Mouse (Mus musculus) forelimb bud, embryonic 11.5 days (tissue): Measurements from ENCODE around the gene Xylt1.
A peak's percentile ranks its signal among the peaks of the same experiment; 100 is the strongest.

Experiments used
- DNase-seq: peaks from one replicate; pipeline ENCODE4 v3.0.0-alpha.2; 2012; ENCODE audit warnings: low read depth, low spot score

Xylt1 gene

GRCm38 (mm10) chr7:117394380-117394779 is 13.6 kb downstream of the Xylt1 start:
- no peak for DNase-seq

- DNase-seq: no peak
These were observed 14.7 kb downstream of the Xylt1 start for GRCm38 (mm10) chr7:117395511-117395910.

DNA sequence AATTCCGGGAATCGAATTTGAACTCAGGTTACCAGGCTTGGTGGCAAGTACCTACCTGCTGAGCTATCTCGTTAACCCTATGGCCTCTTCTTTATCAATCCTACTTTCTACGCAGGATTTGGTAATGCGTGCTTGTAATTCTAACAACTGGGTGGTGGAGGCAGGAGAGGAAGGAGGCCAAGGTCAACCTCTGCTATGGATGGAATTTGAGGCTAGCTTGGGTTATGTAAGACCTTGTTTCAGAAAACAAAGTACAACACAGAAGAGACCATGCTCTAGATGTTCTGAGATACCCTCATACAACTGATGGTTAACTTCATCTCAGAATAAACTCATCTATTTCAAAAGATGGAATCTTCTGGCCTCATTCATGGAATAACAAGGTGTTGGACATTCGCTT is 17.1 kb downstream of the Xylt1 start:
- no peak for DNase-seq

- no peak for DNase-seq
These were observed 19.2 kb downstream of the Xylt1 start for GRCm38 (mm10) chr7:117399971-117400370.

DNA sequence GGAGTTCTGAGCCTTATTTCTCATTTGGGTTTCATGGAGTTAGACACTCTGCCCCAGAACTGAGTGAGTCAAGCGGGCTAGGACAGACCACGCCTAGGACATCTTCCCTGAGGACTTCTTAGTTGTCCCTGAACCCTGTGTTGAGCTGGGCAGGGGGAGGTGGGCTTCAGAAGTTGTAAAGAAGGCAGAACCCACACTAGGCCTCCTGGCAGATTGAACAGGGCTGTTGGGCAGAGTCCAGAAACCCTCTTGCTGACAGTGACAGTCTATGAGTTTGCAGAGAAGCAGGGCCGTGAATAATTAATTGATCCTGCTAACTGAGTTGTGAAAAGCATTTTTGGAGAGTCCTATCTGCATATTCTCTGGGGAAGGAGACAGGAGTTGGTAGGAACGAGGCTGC is 20.8 kb downstream of the Xylt1 start:
- DNase-seq: no peak

DNA sequence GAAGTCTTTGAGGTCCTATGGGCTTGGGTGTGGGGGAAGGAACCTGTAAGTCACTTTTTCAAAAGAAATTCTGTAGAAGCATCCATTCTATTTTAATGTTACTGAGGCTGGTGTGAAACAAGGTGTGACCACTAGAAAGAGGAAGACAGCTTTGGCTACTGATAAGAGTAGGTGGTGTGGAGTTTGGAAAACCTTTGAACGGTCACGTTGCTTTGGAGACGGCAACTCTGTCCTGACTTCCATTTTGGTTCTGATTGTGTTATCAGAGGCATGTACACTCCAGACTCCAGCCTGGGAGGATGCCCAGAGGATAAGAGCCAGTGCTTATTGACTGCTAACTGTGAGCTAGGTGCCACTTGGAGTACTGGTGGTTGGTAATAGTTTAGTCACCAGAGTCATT is 25.6 kb downstream of the Xylt1 start:
- no peak for DNase-seq

DNA sequence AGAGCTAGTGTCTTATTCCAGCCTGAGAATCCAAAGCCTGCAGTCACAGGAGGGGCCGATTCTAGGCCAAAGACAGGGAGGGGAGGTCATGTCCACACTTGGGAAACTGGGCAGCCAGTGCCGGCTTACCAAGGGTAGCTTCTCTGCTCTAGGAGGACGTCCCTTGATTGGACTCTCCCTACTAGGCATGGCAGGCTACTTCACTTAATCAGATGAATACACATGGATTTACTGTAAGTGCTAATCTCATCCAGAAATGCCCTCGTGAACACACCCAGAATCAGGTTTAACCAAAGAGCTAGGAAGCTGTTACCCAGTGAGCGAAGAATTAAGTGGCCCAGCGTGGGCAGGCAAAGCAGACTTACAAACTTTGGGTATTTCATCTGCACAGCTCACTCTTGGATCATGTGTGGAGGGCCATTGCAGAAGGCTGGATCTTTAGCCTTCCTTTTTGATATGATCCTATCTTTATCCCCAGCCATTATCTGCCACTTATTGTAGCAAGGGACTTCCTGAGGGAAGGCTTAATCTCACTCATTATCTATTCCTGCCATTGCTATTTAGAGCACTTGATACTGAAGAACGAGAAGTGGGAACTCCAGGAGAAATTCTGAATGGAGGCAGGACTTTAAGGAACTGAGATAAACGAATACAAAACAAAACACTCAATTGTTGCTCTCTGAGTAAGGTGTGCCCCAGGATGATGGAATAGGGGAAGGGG is 28.6 kb downstream of the Xylt1 start:
- DNase-seq: no peak

DNA sequence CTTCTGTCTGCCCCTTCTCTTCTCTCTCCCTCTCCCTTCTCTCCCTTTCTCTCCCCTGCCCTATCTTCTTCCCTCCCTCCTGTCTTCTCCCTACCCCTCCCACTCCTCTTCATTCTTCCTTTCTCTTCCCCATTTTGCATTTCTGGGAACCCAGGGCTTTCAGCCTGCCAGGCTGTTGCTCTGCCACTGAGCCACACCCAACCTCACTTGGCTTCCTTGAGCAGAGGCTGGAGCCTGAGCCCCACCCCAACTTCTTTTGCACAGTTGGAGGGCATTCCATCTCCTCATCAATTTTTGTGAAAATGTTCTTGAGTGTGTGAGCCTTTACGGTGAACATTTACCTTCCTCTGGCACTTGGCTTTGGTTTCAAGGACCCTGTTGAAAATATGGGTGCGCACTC is 31.1 kb downstream of the Xylt1 start:
- no peak for DNase-seq

- no peak for DNase-seq
These were observed 31.6 kb downstream of the Xylt1 start for GRCm38 (mm10) chr7:117412405-117412804.

DNA sequence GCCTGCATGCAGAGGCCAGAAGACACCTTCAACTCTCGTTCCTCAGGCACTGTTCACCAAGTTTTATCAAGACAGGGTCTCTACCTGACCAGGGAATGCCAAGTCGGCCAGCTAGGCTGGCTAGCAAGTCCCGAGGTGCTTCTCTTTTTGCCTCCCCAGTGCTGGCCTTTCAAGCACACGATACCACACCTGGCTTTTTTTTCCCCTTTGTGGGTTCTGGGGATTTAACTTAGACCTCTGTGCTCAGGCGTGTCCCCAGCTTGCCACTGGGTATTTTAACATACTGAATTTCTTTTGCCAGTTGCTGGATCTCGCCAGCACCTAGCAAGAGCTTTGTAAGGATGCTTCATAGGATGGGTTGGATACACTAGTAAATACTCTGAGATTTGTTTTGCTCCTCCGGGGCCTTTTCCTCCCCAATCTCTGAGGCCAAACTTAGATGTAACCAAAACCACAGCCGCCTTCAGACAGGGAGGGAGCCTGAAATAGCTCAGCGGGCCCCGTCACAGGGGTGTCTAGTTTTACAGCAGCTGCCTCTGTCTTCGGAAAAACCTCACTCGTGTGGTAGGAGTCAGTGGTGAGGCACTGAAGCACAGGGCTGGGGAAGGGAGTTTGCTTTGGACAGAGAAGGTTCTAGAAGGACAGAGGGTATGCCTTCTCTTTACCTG is 33.7 kb downstream of the Xylt1 start:
- DNase-seq: no peak

- no peak for DNase-seq
These were observed 34.2 kb downstream of the Xylt1 start for GRCm38 (mm10) chr7:117415009-117415363.

DNA sequence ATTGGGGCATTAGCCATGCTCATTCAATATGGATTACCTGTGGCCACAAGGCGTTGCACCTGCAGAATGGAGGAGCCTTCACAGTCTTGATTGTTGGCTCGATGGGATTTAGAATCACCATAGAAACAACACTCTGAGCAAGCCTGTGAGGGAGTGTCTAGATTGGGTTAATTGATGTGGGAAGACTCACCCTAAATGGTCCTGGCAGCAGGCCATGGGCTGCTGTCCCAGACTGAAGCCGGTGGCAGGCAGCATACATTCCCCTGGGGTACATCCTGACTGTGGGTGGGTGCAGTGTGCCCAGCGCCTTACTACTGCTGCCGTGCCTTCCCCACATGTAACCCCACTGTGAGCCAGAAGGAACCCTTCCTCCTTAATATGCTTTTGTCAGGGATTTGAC is 38.3 kb downstream of the Xylt1 start:
- no peak for DNase-seq

- no peak for DNase-seq
These were observed 39.1 kb downstream of the Xylt1 start for GRCm38 (mm10) chr7:117419846-117420245.

- DNase-seq: no peak
These were observed 39.5 kb downstream of the Xylt1 start for GRCm38 (mm10) chr7:117420301-117420700.

DNA sequence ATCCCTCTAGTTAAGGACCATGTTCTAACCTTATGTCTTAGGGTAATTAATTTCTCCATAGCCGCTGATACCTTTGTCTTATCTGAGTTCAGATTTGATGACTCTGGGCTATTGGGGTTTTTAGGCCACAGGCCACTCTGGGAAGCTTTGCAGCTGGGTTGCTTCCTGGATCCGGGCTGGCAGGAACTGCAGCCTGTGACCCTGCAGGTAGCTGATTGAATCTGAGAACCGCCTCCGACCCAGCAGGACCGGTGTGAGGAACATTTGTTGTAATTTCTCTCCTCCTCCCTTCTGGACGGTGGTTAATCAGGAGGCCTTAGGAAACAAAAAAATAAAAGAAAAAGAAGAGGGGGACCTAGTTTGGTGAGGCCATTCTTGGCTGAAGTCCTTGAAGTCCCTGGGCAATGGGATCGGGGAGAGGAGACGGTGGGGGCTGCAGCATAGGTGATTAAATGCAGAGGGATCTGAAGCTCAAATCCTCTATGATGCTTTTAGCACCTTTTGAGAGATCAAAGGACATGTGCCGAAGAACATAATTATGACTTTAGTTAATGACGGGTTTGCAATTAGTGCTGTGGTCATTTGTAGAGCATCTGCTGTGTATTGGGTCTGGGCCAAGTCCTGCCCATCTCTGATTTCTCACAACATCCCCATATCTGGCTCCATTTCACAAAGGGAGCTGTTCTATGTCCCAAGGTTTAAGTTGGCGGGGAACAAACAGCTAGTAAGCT is 40.2 kb downstream of the Xylt1 start:
- DNase-seq: no peak

DNA sequence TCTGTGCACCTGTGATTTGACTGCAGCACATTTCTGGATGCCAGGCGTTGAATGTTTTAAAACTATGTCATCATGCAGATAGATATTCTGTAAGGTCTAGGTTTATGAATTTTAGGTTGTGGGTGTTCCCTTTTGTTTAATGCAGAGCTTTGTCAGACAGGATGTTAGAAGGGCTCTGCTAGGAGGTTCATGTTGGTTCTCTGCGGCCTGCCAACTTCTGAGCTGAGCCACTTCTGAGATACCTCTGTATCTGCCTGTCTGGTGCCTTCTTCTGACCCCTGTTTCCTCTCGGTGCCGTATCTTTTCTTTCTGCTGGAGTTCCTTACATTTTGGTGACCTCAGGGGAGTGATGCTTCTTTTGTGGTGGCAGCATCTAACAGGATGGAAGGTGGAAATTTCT is 44.1 kb downstream of the Xylt1 start:
- no peak for DNase-seq

DNA sequence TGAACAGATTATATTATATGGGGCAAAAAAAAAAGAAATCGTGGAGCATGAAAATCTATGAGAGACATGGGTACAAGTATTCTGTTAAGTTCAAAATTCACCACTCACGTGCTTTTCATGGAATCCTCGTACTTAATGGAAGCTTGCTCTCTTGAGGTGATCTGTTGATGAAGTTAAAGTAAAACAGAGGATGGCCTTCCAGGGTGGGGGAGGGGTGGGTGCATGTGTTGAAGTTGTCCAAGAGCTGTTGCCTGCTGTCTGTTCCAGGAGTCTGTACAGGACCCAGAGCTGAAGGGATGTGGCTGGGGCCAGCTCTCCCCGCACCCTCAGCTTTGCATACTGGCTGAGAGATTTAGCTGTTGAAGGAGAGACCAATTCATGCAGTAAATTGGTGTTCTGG is 45.6 kb downstream of the Xylt1 start:
- DNase-seq: no peak

DNA sequence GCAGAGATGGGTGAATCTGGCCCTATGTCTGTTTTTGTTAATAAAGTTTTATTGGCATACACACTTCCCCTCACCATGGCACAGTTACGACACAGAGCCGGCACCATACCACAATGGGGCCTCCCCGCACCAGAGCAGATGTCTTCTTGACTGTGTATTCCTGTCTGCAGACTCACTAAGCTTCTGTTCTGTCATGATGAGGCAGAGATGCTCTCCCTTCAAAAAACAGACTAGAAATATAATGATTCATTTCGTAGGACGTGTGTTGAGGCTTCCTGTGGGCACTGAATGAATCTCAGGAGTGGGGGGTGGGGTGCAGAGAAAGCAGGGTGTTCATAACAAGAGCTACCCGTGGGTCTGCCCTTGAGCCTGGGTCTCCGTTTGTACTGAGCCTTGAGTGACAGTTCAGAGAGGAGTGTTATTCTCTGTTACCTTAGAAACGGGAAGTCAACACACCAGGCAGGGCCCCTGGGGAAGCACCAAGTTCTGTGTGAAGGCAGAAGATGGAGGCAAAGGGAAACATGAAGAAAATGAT is 48.0 kb downstream of the Xylt1 start:
- DNase-seq: peak; percentile 33

DNA sequence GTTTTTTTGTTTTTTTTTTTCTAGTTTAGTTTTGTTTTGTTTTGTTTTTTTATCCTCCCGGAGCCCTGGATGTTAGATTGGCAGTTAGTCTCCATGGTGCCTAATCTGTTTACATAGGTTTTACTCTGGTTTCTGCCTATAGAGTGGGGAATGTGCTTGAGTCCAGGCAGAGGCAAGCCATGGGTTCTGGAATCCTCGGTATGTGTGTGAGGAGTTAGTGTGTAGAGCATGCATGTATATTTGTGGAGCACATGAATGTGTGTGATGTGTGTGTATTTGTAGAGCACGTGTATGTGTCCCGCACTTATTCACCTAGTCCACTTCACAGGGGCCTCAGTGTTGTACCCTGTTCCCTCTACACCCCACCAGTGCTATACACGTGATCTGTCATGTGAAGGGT is 48.7 kb downstream of the Xylt1 start:
- DNase-seq: no peak

DNA sequence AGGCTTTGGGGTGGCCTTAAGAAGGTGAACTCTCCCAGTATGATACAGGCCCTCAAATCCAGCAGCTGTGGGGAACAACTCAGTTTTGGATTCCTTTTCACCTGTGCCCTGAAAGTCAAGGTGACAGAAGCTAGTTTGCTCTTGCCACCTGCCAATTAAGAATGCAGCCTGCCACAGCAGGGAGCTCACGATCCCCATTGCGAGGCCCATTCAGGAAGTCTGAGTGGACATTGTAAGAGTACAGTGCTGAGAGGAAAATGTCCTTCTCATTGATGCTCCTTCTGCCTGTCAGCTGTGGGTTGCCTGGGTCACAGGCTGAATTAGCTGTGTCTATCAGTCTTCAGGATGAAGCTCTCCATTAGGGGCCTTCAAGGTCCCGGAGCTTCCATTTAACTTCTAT is 49.1 kb downstream of the Xylt1 start:
- DNase-seq: no peak

- no peak for DNase-seq
These were observed 49.7 kb downstream of the Xylt1 start for GRCm38 (mm10) chr7:117430361-117430935.

GRCm38 (mm10) chr7:117433641-117434040 is 52.9 kb downstream of the Xylt1 start:
- DNase-seq: no peak
